Mouse (Mus musculus): Measurements from ENCODE around the gene Rfpl4. TPM values are rescaled to one million over a fixed set of nuclear protein-coding genes. Genes with fewer than 3 reads are reported as not detected.

Rfpl4 gene
- under 1 TPM in 1 of 2 experiments, not detected in 1; 0.22 TPM for polyA plus RNA-seq (2017; shearing (Covaris generic))

DNA sequence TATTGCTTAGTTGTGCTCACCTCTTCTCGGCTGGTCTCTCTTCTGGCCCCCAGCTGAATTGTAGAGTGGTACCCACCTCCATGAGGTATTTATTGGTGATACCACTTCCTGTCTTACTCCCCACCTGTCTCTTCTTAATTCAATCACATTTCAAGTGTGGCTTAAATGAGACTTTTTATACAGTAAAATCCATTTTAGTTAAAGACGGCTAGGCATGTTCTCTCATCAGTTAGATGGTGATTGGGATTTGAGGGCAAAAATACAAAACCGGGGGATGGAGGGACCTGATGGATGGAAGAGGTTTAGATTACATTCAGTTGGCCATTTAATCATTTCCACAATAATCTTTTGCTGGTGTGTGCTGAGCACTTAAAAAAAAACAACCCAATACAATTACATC, at the start of gene Rfpl4:
TSS of gene Rfpl4 (minus strand) at position 101 of the 400 bp plus-strand sequence.

GRCm38 (mm10) chr7:5149570-5149969, 32.8 kb upstream of the Rfpl4 start, which contains the start of gene Vmn1r55:
Vmn1r55 (minus strand) TSS chr7:5149670.

GRCm38 (mm10) chr7:5125549-5126406, 9.0 kb upstream of the Rfpl4 start, which contains the start of gene Rasl2-9:
Rasl2-9 (minus strand) TSS chr7:5125950.

DNA sequence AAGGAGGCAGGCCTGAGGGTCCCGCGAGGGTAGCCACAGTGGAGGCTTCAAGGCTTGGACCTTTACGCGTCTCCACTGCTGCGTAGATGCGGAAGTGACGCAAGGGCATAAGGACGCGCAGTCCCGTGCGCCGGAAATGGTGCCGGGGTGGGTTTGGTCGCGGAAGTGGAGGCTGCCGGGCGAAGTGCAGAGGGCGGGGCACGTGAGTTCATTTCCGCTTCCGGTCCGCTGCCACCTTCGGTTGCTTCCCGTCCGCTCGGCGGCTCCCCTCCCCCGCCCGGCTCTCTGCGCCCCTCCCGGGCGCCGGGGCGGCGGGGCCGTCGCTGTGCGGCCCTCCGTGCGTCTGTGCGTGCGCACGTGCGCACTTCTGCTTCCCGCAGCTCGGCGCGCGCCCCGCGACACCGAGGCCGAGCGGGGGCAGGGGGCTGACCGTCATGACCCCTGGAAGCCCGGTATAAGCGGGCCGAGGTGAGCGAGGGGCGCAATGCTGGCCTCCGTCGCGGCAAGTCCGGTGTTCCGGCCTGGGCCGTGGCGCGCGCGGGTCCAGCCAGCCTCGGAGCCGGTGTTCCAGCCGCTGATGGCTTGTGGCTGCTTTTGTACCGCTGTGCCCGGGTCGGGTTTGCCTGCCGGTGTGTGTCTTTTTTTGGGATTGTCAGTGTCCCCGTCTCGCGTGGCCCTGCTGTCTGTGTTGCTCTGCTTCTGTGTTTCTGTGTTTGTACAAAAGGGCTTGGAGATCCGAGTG, 36.6 kb downstream of the Rfpl4 start, which contains the start of gene Epn1:
TSS of gene Epn1 (plus strand) at position 226 of the 742 bp plus-strand sequence.

GRCm38 (mm10) chr7:5061774-5062359, 54.9 kb downstream of the Rfpl4 start, which contains the start of gene U2af2:
U2af2 (plus strand) TSS chr7:5062143.

Other genes starting within 250 kb of the Rfpl4 start
- gene Isoc2b, start 246.7 kb downstream of the Rfpl4 start, polyA plus RNA-seq (2017; shearing (Covaris generic)), result 10 to 100 TPM; 23.8 to 37.5 TPM
- gene Isoc2a, start 239.8 kb downstream of the Rfpl4 start, polyA plus RNA-seq (2017; shearing (Covaris generic)), result 1 to 10 TPM in 1 of 2 experiments, under 1 TPM in 1; 0.75 to 1.2 TPM
- under 1 TPM in 1 of 2 experiments, not detected in 1; 0.12 TPM for gene Gm36210, start 210.4 kb downstream of the Rfpl4 start, polyA plus RNA-seq (2017; shearing (Covaris generic))
- 1 to 10 TPM; 2.0 to 2.2 TPM for gene Zfp628, start 201.7 kb downstream of the Rfpl4 start, polyA plus RNA-seq (2017; shearing (Covaris generic))
- under 1 TPM; 0.27 to 0.86 TPM for gene Nat14, start 194.9 kb downstream of the Rfpl4 start, polyA plus RNA-seq (2017; shearing (Covaris generic))
- under 1 TPM; 0.27 to 0.40 TPM for gene Ssc5d, start 191.2 kb downstream of the Rfpl4 start, polyA plus RNA-seq (2017; shearing (Covaris generic))
- gene Sbk2, start 152.5 kb downstream of the Rfpl4 start, polyA plus RNA-seq (2017; shearing (Covaris generic)), result under 1 TPM in 1 of 2 experiments, not detected in 1; 0.51 TPM
- under 1 TPM in 1 of 2 experiments, not detected in 1; 0.26 TPM for gene Sbk3, start 145.8 kb downstream of the Rfpl4 start, polyA plus RNA-seq (2017; shearing (Covaris generic))
- 10 to 100 TPM; 20.6 to 23.4 TPM for gene Zfp579, start 120.8 kb downstream of the Rfpl4 start, polyA plus RNA-seq (2017; shearing (Covaris generic))
- 10 to 100 TPM; 31.2 to 51.7 TPM for gene Zfp524, start 102.5 kb downstream of the Rfpl4 start, polyA plus RNA-seq (2017; shearing (Covaris generic))
- gene Fiz1, start 102.3 kb downstream of the Rfpl4 start, polyA plus RNA-seq (2017; shearing (Covaris generic)), result 10 to 100 TPM; 41.3 to 45.3 TPM
- gene Gm44973, start 101.5 kb downstream of the Rfpl4 start, polyA plus RNA-seq (2017; shearing (Covaris generic)), result 1 to 10 TPM; 6.1 to 8.1 TPM
- gene Zfp865, start 96.6 kb downstream of the Rfpl4 start, polyA plus RNA-seq (2017; shearing (Covaris generic)), result 1 to 10 TPM; 7.8 to 8.4 TPM
- not detected for gene Ccdc106, start 96.4 kb downstream of the Rfpl4 start, polyA plus RNA-seq (2017; shearing (Covaris generic))
- not detected for gene 4632433K11Rik, start 82.8 kb downstream of the Rfpl4 start, polyA plus RNA-seq (2017; shearing (Covaris generic))
- 1 to 10 TPM; 3.9 to 4.1 TPM for gene Zfp784, start 78.5 kb downstream of the Rfpl4 start, polyA plus RNA-seq (2017; shearing (Covaris generic))
- 1 to 10 TPM; 2.6 to 4.7 TPM for gene Zfp580, start 65.4 kb downstream of the Rfpl4 start, polyA plus RNA-seq (2017; shearing (Covaris generic))
- gene U2af2, start 54.8 kb downstream of the Rfpl4 start, polyA plus RNA-seq (2017; shearing (Covaris generic)), result 100 to 1,000 TPM in 1 of 2 experiments, 10 to 100 TPM in 1; 92.7 to 102 TPM
- 10 to 100 TPM; 24.1 to 34.1 TPM for gene Epn1, start 36.7 kb downstream of the Rfpl4 start, polyA plus RNA-seq (2017; shearing (Covaris generic))
- gene Rasl2-9, start 9.0 kb upstream of the Rfpl4 start, polyA plus RNA-seq (2017; shearing (Covaris generic)), result 1 to 10 TPM in 1 of 2 experiments, not detected in 1; 2.4 TPM
- gene Vmn1r55, start 32.7 kb upstream of the Rfpl4 start, polyA plus RNA-seq (2017; shearing (Covaris generic)), result under 1 TPM; 0.04 to 0.17 TPM
- gene Vmn1r56, start 79.8 kb upstream of the Rfpl4 start, polyA plus RNA-seq (2017; shearing (Covaris generic)), result not detected
- under 1 TPM in 1 of 2 experiments, not detected in 1; 0.65 TPM for gene Vmn1r57, start 101.5 kb upstream of the Rfpl4 start, polyA plus RNA-seq (2017; shearing (Covaris generic))
- 1 to 10 TPM in 1 of 2 experiments, not detected in 1; 2.5 TPM for gene Gm5065, start 233.6 kb upstream of the Rfpl4 start, polyA plus RNA-seq (2017; shearing (Covaris generic))
- gene Nlrp2, start 234.1 kb upstream of the Rfpl4 start, polyA plus RNA-seq (2017; shearing (Covaris generic)), result under 1 TPM in 1 of 2 experiments, not detected in 1; 0.65 TPM

Measured in inflammation-experienced regulatory T-cells (primary cell).